Mouse (Mus musculus): Measurements from ENCODE around the gene Vopp1. TPM values are rescaled to one million over a fixed set of nuclear protein-coding genes. Genes with fewer than 3 reads are reported as not detected.

Gene Vopp1
- 87.9 and 106 TPM in 2 replicates for polyA plus RNA-seq (2015; fragmentation: Nextera tagmentation; extraction: Ambion mirVana)

DNA sequence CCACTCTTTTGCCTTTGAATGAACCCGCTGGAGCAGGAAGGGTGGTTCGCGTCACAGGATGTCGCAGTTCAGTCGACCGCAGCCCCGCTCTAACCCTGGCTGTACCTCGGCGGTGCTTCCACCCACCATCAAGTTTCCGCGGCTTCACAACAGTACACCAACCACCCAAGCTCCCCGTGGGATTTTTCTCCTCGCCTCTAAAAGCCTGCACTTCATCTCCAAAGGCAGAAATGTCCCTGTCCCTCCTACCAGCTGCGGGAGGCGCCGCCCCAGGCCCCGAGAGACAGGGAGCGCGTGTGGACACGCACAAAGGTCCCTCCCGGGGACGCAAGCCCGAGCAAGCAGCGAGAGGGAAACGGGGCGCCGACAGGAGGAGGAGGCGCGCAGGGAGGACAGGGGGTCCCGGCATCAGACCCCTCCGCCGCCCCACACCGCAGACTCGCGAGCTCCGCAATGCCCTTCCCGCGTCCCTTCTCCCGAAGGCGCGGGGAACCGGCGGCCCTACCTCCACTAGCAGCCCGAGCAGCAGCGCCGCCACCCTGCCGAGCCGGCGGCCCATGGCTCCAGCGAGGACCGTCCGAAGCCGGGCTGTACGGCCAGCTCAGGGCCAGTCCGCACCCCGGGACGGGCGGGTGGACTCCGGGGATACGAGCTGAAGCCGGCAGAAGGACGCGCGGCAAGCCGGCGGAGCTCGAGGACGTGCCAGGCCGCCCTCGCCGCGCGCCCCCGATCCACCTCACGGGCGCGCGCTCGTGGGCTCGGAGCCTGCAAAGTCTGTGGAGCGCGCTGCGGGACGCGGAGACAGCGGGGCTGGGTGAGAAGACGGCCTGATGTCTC, at the start of gene Vopp1:
Gene Vopp1 (minus strand): TSS at position 738 of the 837 bp plus-strand sequence.

DNA sequence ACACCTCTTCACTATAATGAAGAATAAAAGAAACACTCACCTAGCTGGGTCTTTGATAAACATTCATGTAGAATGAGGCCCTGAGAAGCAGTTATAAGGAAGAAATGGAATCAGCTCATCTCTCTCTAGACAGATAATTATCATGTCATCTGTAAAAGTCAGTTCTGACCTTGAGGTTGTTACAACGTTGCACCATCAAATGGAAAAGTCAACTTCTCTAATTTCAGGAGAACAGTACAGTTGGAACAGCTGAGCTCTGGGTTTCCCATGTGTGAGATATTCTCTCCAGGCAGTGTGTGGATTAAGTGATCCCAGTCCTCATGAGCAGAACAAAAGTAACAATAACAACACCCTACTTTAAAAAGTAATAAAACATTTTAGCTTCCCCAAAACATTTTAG, 25.3 kb upstream of the Vopp1 start, which contains the start of gene Vmn1r21:
Gene Vmn1r21 (minus strand): TSS at position 58 of the 400 bp plus-strand sequence.

DNA sequence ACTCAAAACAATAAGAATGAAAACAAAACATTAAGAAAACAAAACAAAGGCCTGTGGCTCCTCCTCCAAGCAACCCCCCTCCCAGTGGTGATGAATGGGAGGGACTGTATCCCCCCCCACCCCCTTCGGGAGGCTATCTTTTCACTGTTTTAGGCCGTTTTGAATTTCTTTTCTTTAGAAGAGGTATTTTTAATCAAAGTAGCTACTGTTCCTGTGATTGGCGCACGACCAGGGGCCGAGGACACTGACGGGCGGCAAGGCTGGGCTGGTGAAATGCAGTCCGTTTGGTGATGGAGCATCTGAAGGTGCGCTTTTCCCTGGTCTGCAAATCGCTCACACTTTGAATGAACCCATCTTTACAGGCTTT, 122.6 kb downstream of the Vopp1 start, which contains the start of gene Lancl2:
Gene Lancl2 (plus strand): TSS at position 165 of the 367 bp plus-strand sequence.

DNA sequence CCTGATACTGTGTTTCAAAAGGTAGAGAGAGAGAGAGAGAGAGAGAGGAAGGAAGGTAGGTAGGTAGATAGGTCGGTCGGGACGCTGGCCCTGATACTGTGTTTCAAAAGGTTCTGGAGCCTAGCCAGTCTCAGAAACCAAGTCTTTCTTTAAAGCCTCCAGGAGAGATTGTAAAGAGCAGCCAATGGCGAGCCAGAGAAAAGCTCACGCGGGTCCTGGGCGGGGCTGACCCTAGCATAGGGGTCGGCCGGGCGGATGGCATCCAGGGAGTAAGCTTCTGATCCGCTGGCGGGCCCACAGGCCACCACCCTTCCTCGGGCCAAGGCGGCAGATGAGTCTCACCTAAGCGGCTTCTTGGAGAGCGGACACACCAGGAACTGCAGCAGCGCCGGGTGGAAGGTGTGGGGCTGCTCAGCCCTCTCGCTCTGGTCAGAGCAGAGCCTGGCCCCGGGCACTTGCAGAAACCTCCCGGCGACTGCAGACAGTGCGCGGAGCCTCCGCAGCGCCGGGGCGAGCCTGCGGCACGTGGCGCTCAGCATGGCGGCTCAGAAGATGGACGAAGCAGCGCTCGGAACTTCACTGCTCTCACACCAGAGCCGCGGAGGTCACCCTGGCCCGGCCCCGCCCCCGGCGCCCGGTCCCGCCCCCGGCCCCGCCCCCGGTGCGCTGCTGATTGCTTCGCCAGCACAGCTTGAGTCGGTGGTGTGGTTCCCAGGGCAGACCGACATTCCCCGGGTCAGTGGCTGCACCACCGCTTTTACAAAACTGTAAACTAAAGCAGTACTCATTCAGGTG, 133.3 kb downstream of the Vopp1 start, which contains the start of gene Pyurf:
Gene Pyurf (minus strand): TSS at position 612 of the 795 bp plus-strand sequence.

Other genes starting within 250 kb of the Vopp1 start
- 2.1 and 3.7 TPM in 2 replicates for gene Herc6, start 244.2 kb downstream of the Vopp1 start, polyA plus RNA-seq (2015; fragmentation: Nextera tagmentation; extraction: Ambion mirVana)
- gene Pyurf, start 133.1 kb downstream of the Vopp1 start, polyA plus RNA-seq (2015; fragmentation: Nextera tagmentation; extraction: Ambion mirVana) = 18.3 and 19.0 TPM in 2 replicates
- 65.1 and 66.1 TPM in 2 replicates for gene Lancl2, start 122.6 kb downstream of the Vopp1 start, polyA plus RNA-seq (2015; fragmentation: Nextera tagmentation; extraction: Ambion mirVana)
- 0.09 TPM in 1 of 2 replicates, not detected in the other for gene Vmn1r21, start 25.2 kb upstream of the Vopp1 start, polyA plus RNA-seq (2015; fragmentation: Nextera tagmentation; extraction: Ambion mirVana)
- not detected in 2 replicates for gene Vmn1r22, start 82.9 kb upstream of the Vopp1 start, polyA plus RNA-seq (2015; fragmentation: Nextera tagmentation; extraction: Ambion mirVana)
- not detected in 2 replicates for gene Vmn1r23, start 101.7 kb upstream of the Vopp1 start, polyA plus RNA-seq (2015; fragmentation: Nextera tagmentation; extraction: Ambion mirVana)
- not detected in 2 replicates for gene Vmn1r24, start 136.3 kb upstream of the Vopp1 start, polyA plus RNA-seq (2015; fragmentation: Nextera tagmentation; extraction: Ambion mirVana)
- not detected in 2 replicates for gene Vmn1r25, start 155.7 kb upstream of the Vopp1 start, polyA plus RNA-seq (2015; fragmentation: Nextera tagmentation; extraction: Ambion mirVana)
- gene Vmn1r26, start 190.0 kb upstream of the Vopp1 start, polyA plus RNA-seq (2015; fragmentation: Nextera tagmentation; extraction: Ambion mirVana) = not detected in 2 replicates

Measured in neural tube, postnatal 0 days (tissue).